Mouse (Mus musculus) 416B (cell line): ENCODE data around the gene Rassf3.

Experiments used
- DNase-seq: peaks from one replicate; pipeline ENCODE4 v3.0.0; 2011; ENCODE audit warnings: low read depth

Rassf3 gene

GRCm38 (mm10) chr10:121489941-121490340 lies 13.8 kb upstream of the Rassf3 start:
- no peak for DNase-seq

GRCm38 (mm10) chr10:121488623-121489299 lies 12.6 kb upstream of the Rassf3 start:
- peak; percentile 87 for DNase-seq

- no peak for DNase-seq
Observed at GRCm38 (mm10) chr10:121487716-121488115, 11.6 kb upstream of the Rassf3 start.

GRCm38 (mm10) chr10:121486350-121486749 lies 10.2 kb upstream of the Rassf3 start:
- peak; percentile 43 for DNase-seq

GRCm38 (mm10) chr10:121483364-121483763 lies 7.2 kb upstream of the Rassf3 start:
- DNase-seq: no peak

- DNase-seq: no peak
Observed at GRCm38 (mm10) chr10:121481141-121481540, 5.0 kb upstream of the Rassf3 start.

GRCm38 (mm10) chr10:121479987-121480386 lies 3.8 kb upstream of the Rassf3 start:
- no peak for DNase-seq

- DNase-seq: peak; percentile 86
Observed at GRCm38 (mm10) chr10:121477433-121477832, 1.3 kb upstream of the Rassf3 start.

- no peak for DNase-seq
Observed at GRCm38 (mm10) chr10:121476968-121477337, 806 bp upstream of the Rassf3 start.

GRCm38 (mm10) chr10:121475672-121476146 lies 438 bp downstream of the Rassf3 start:
- no peak for DNase-seq

- DNase-seq: peak; percentile 41
Observed at GRCm38 (mm10) chr10:121475101-121475671, 961 bp downstream of the Rassf3 start.

- no peak for DNase-seq
Observed at GRCm38 (mm10) chr10:121474288-121474687, 1.9 kb downstream of the Rassf3 start.

- peak; percentile 88 for DNase-seq
Observed at GRCm38 (mm10) chr10:121473723-121474215, 2.4 kb downstream of the Rassf3 start.

GRCm38 (mm10) chr10:121472593-121473217 lies 3.4 kb downstream of the Rassf3 start:
- DNase-seq: peak; percentile 44

GRCm38 (mm10) chr10:121471570-121472197 lies 4.5 kb downstream of the Rassf3 start:
- peak; percentile 56 for DNase-seq

GRCm38 (mm10) chr10:121469625-121470024 lies 6.5 kb downstream of the Rassf3 start:
- peak; percentile 62 for DNase-seq

GRCm38 (mm10) chr10:121468985-121469384 lies 7.2 kb downstream of the Rassf3 start:
- no peak for DNase-seq

GRCm38 (mm10) chr10:121468261-121468660 lies 7.9 kb downstream of the Rassf3 start:
- no peak for DNase-seq

- DNase-seq: no peak
Observed at GRCm38 (mm10) chr10:121467792-121468191, 8.4 kb downstream of the Rassf3 start.

- DNase-seq: no peak
Observed at GRCm38 (mm10) chr10:121467016-121467415, 9.1 kb downstream of the Rassf3 start.

- DNase-seq: no peak
Observed at GRCm38 (mm10) chr10:121465033-121465432, 11.1 kb downstream of the Rassf3 start.

- DNase-seq: no peak
Observed at GRCm38 (mm10) chr10:121462162-121462881, 13.8 kb downstream of the Rassf3 start.
